Mouse (Mus musculus) ES-E14 (cell line): Measurements from ENCODE around the gene Cspg4.

Source experiments
- CHD2 ChIP-seq: IDR thresholded peaks from 2 replicates; pipeline ENCODE4 v1.6.1; 2014; ENCODE audit warnings: mild to moderate bottlenecking, low read depth, low read length, inconsistent platforms
- HCFC1 ChIP-seq: IDR thresholded peaks from 2 replicates; pipeline ENCODE4 v1.6.1; 2012; ENCODE audit warnings: low read length, inconsistent platforms, borderline replicate concordance; ENCODE audit not compliant: insufficient read depth
- MAFK ChIP-seq: IDR thresholded peaks from 2 replicates; pipeline ENCODE4 v1.6.1; 2014; ENCODE audit warnings: mild to moderate bottlenecking, low read depth, low read length, inconsistent platforms; ENCODE audit not compliant: insufficient read depth
- ZC3H11A ChIP-seq: IDR thresholded peaks from 2 replicates; pipeline ENCODE4 v1.6.1; 2012; ENCODE audit warnings: low read depth, mild to moderate bottlenecking, inconsistent platforms, low read length, borderline replicate concordance
- ZNF384 ChIP-seq: IDR thresholded peaks from 2 replicates; pipeline ENCODE4 v1.6.1; 2012; ENCODE audit warnings: low read depth, low read length, inconsistent platforms

DNA sequence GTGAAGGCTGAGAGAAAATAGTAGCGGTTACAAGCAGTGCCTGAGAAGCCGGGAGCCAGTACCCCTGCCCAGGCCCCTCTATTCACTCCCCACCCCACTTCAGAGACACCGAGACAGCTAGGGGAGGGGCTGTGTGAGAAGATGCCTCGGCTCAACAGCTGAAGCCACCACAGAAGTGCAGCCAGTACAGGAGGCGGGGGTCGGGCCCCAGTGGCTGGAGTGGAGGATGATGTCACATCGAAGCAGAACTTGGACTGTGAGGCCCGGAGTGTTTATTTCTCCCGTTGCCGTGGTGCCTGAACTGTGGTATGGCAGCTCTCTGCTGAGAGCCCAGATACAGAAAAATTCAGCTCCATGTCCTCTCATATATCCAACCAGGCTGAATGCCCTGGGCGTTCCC, 13.1 kb upstream of the Cspg4 start:
- no peak for TF ChIP-seq MAFK
- TF ChIP-seq ZNF384: no peak
- no peak for TF ChIP-seq HCFC1
- no peak for TF ChIP-seq ZC3H11A
- no peak for TF ChIP-seq CHD2
